Mouse (Mus musculus) spleen, adult 2 months (tissue): Measurements from ENCODE around the gene Tbc1d10a.

Experiments used
- CTCF ChIP-seq: fragments of 200-500 bp; IDR thresholded peaks from 2 replicates; pipeline ENCODE4 v1.5.1; 2011; ENCODE audit warnings: mild to moderate bottlenecking, inconsistent platforms; ENCODE audit not compliant: insufficient read depth, insufficient read length, insufficient replicate concordance; ENCODE audit errors: extremely low read depth
- POLR2A ChIP-seq: fragments of 200-500 bp; IDR thresholded peaks from 2 replicates; pipeline ENCODE4 v1.6.1; 2011; ENCODE audit warnings: low read depth, low read length, inconsistent platforms

GRCm38 (mm10) chr11:4148120-4148519 is 38.5 kb upstream of the Tbc1d10a start:
- TF ChIP-seq CTCF (no peak), POLR2A (no peak)
